Mouse (Mus musculus) forebrain, embryonic 13.5 days (tissue): ENCODE results near the gene Ubxn6. TPM values are rescaled to one million over a fixed set of nuclear protein-coding genes. Genes with fewer than 3 reads are reported as not detected.
"Not testable (repeated sequence)": the region's sequence is repeated elsewhere in the genome, so short reads cannot be mapped to it uniquely, and the experiment has no call there.

Experiments
- ATAC-seq: fragments of 200-750 bp; cut with Nextera tagmentation; 2 replicates; pipeline ENCODE4 v1.8.0; 2017
- H3K27ac ChIP-seq: fragments of 300-500 bp; sonication (generic); 2 replicates; pipeline ENCODE4 v1.5.1; 2015; ENCODE audit warnings: inconsistent platforms, mild to moderate bottlenecking, moderate library complexity
- H3K27me3 ChIP-seq: fragments of 300-500 bp; sonication (generic); 2 replicates; pipeline ENCODE4 v1.6.1; 2015; ENCODE audit warnings: mild to moderate bottlenecking, inconsistent platforms
- H3K36me3 ChIP-seq: fragments of 300-500 bp; sonication (generic); 2 replicates; pipeline ENCODE4 v1.6.1; 2015; ENCODE audit warnings: mild to moderate bottlenecking, inconsistent platforms; ENCODE audit not compliant: poor library complexity, severe bottlenecking
- H3K4me1 ChIP-seq: fragments of 300-500 bp; sonication (generic); 2 replicates; pipeline ENCODE4 v1.6.1; 2015; ENCODE audit warnings: inconsistent platforms
- H3K4me2 ChIP-seq: fragments of 300-500 bp; sonication (generic); 2 replicates; pipeline ENCODE4 v1.6.1; 2015; ENCODE audit warnings: inconsistent platforms, mild to moderate bottlenecking, moderate library complexity
- H3K4me3 ChIP-seq: fragments of 300-500 bp; sonication (generic); 2 replicates; pipeline ENCODE4 v1.5.1; 2015; ENCODE audit warnings: mild to moderate bottlenecking, inconsistent platforms
- H3K9ac ChIP-seq: fragments of 300-500 bp; sonication (generic); 2 replicates; pipeline ENCODE4 v1.6.1; 2015; ENCODE audit warnings: mild to moderate bottlenecking, inconsistent platforms
- H3K9me3 ChIP-seq: fragments of 300-500 bp; sonication (generic); replicated peaks from 2 replicates; pipeline ENCODE4 v1.6.1; 2016; ENCODE audit warnings: inconsistent platforms
- WGBS: fragments of 180-500 bp; shearing (Covaris S2); methylation state at CpG from one replicate; pipeline ENCODE4 v1.1.7; 2015; 5-methylcytosine and 5-hydroxymethylcytosine counted together
- polyA plus RNA-seq: library from polyadenylated mRNA; unstranded; fragments of >200 nt; fragmentation: Nextera tagmentation; extraction: Ambion mirVana; gene quantifications from 2 replicates; pipeline ENCODE4 v1.2.1, GENCODE M21; 2015

Gene Ubxn6
- polyA plus RNA-seq, 1 experiment from 2014 or later = 68.8 TPM

DNA sequence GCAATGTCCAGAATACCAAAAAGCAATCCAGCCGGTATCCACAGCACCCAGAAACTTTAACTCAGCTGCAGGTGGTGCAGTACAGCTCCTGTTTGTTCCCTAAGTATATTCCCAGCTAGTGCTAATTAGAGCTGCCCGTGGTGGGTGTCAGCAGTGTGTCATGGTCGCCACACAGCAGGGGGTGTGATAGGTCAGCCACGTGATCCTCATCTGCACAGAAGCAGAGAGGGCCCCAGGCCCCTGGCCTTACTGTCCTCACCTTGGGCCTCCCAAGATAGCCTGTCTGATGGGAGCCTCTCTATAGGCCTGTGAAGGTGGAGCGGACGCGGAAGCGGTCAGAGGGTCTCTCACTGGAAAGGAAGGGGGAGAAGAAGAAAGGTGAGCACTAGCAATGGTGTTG, 23.4 kb upstream of the Ubxn6 start:
- WGBS = 95% methylated on average over 8 of the region's 8 CpGs
- no peak overlapping the region for H3K4me3 ChIP-seq
- no peaks in the 10 kb centered on the region for H3K9me3 ChIP-seq
- no peaks in the 10 kb centered on the region for H3K27me3 ChIP-seq
- no peak overlapping the region for H3K4me2 ChIP-seq
- H3K9ac ChIP-seq = no peak overlapping the region
- no peak for ATAC-seq
- H3K27ac ChIP-seq = no peak overlapping the region
- H3K36me3 ChIP-seq = peaks cover 97% of the 10 kb centered on the region
- no peaks in the 10 kb centered on the region for H3K4me1 ChIP-seq

DNA sequence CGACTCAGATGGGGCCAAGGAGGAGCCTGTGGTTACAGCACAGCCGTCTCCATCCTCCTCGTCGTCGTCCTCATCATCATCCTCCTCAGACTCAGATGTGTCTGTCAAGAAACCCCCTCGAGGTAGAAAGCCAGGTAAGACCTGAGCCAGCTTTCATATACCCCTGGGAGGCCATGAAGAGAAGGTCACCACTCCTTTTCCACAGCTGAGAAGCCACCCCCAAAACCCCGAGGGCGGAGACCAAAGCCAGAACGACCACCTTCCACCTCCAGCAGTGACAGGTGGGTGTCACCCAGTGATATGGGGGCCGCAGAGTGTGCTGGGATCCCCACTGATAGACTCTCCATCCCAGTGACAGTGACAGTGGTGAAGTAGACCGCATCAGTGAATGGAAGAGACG, 22.1 kb upstream of the Ubxn6 start:
- 92% methylated on average over 12 of the region's 12 CpGs for WGBS
- Histone ChIP-seq H3K27ac (no peak overlapping the region), H3K9me3 (no peaks in the 10 kb centered on the region), H3K4me1 (no peaks in the 10 kb centered on the region), H3K4me2 (no peak overlapping the region), H3K36me3 (peaks cover 89% of the 10 kb centered on the region), H3K27me3 (no peaks in the 10 kb centered on the region), H3K4me3 (no peak overlapping the region), H3K9ac (no peak overlapping the region)
- no peak for ATAC-seq

DNA sequence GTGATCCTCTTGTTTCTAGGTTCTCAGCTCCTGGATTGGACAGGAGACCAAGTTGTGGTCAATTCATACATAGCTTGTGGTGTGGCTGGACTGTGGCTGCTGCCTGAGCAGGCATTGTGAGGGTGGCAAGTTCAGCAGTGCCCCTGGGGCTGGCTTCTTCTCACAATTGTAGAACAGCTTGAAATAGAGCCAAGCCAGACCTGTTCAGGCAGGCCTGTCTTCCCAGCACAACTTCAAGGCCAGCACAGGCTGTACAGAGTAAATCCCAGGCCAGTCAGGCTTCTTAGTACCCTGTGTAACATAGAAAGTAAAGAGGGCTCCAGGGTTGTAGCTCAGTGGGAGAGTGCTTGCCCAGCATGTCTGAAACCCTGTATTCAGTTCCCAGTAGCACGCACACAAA, 18.0 kb upstream of the Ubxn6 start:
- no peak for ATAC-seq
- H3K4me3 ChIP-seq = no peak overlapping the region
- H3K27ac ChIP-seq = no peak overlapping the region
- no peak overlapping the region for H3K4me2 ChIP-seq
- H3K4me1 ChIP-seq = no peaks in the 10 kb centered on the region
- no peaks in the 10 kb centered on the region for H3K9me3 ChIP-seq
- H3K36me3 ChIP-seq = peaks cover 75% of the 10 kb centered on the region
- 84% methylated on average over 1 of the region's 1 CpGs for WGBS
- no peak overlapping the region for H3K9ac ChIP-seq
- H3K27me3 ChIP-seq = no peaks in the 10 kb centered on the region

DNA sequence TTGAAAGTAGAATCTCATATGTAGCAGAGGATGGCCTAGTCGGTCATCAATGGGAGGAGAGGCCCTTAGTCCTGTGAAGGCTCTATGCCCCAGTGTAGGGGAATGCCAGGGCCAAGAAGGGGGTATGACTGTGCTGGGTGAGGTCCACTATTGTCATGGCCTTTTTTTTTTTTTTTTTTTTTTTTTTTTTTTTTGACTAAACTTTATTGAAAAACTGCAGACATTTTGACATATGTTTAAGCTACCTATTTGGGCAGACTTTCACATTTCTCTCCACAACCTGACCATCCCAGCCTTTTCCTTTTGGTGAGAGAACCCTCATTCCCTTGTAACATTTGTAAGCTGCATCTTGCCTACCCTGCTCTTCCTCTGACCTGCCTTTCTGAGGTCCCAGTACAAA, 17.5 kb upstream of the Ubxn6 start:
- no peak for ATAC-seq
- H3K4me1 ChIP-seq = no peaks in the 10 kb centered on the region
- H3K4me2 ChIP-seq = no peak overlapping the region
- H3K27ac ChIP-seq = no peak overlapping the region
- 100% methylated on average over 1 of the region's 1 CpGs for WGBS
- H3K9ac ChIP-seq = no peak overlapping the region
- no peak overlapping the region for H3K4me3 ChIP-seq
- H3K9me3 ChIP-seq = no peaks in the 10 kb centered on the region
- H3K27me3 ChIP-seq = no peaks in the 10 kb centered on the region
- peaks cover 75% of the 10 kb centered on the region for H3K36me3 ChIP-seq

DNA sequence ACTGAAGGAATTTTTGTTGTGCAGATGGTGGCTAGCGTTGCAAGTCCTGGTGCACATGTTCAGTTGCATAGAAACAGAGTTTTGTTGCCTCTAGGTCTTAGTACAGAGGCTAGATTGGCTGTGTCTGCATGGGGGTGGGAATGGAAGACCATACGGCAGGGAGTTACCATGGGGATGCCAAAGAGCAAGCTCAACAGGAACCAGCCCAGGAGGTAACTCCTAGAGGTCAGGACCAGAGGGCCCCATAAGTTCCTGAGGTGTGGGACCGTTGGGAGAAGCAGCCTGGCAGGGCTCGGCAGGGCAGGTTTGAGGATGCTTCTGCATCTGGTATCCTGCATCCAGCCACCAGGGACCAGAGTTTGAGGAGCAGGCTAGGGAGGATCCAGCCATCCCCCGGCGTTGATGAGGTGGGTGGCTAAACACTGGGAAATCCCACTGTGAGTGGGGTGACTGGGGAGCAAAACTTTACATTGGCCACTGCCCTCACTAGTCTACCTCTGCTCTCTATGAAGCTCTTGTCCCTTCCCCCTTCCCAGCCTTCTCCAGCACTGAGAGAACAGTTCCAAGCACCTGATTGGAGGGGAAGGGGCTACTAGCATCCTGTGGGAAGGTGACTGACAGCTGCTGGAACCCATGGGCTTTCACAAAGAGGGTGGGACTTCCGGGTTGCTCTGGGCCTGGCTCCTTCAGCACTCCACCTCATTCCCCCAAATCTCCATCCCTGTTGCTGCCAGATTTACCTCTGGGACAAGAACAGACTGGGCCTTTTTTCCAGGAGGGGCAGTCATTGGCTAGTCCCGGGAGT, 6.2 kb upstream of the Ubxn6 start:
- H3K27ac ChIP-seq = peak overlapping the region; percentile 63
- peak overlapping the region; percentile 80 for H3K4me3 ChIP-seq
- H3K36me3 ChIP-seq = peaks cover 35% of the 10 kb centered on the region
- peak; percentile 66 for ATAC-seq
- no peaks in the 10 kb centered on the region for H3K27me3 ChIP-seq
- WGBS = 9% methylated on average over 8 of the region's 8 CpGs
- H3K4me2 ChIP-seq = peak overlapping the region; percentile 99
- peak overlapping the region; percentile 84 for H3K9ac ChIP-seq
- H3K4me1 ChIP-seq = peaks cover 32% of the 10 kb centered on the region
- no peaks in the 10 kb centered on the region for H3K9me3 ChIP-seq

DNA sequence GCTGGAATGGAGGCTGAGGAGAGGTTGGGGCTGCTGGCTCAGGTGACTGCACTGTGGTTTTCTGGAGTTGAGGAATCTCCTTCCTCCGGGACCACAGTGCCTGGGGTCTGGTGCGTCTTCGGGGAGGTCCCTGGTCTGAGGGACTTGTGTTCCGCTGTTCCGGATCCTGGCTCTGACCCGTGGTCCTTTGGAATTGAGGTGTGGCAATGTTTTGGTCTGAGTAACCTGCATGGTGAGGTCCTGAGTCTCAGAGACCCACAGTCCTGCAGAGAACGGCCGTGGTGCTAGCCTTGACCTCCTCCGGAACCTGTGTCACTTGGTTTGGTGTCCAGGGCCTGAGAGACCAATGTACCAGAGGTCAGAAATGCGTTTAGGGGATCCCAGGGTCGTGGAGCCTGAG, 5.1 kb upstream of the Ubxn6 start:
- peak overlapping the region; percentile 80 for H3K4me3 ChIP-seq
- peaks cover 26% of the 10 kb centered on the region for H3K36me3 ChIP-seq
- no peak for ATAC-seq
- H3K27ac ChIP-seq = peak overlapping the region; percentile 53; the same call in 1 of the 2 replicates
- peaks cover 39% of the 10 kb centered on the region for H3K4me1 ChIP-seq
- no peaks in the 10 kb centered on the region for H3K27me3 ChIP-seq
- peak overlapping the region; percentile 84 for H3K9ac ChIP-seq
- WGBS = 1% methylated on average over 10 of the region's 11 CpGs
- peak overlapping the region; percentile 99 for H3K4me2 ChIP-seq
- no peaks in the 10 kb centered on the region for H3K9me3 ChIP-seq

- under 1% methylated on average over 60 of the region's 61 CpGs for WGBS
- Histone ChIP-seq H3K4me3 (peak within 1 kb of the TSS; percentile 80), H3K27me3 (no peaks in the 10 kb centered on the region), H3K9me3 (no peaks in the 10 kb centered on the region), H3K4me1 (peaks cover 44% of the 10 kb centered on the region), H3K27ac (peak within 1 kb of the TSS; percentile 53; the same call in 1 of the 2 replicates), H3K9ac (peak within 1 kb of the TSS; percentile 84), H3K36me3 (peaks cover 20% of the 10 kb centered on the region), H3K4me2 (peak within 1 kb of the TSS; percentile 99)
- peak; percentile 92 for ATAC-seq
Measured at GRCm38 (mm10) chr17:56078880-56079795, 4.3 kb upstream of the Ubxn6 start, which contains the start of gene Hdgfl2. Gene Hdgfl2 (plus strand): TSS chr17:56079634.

DNA sequence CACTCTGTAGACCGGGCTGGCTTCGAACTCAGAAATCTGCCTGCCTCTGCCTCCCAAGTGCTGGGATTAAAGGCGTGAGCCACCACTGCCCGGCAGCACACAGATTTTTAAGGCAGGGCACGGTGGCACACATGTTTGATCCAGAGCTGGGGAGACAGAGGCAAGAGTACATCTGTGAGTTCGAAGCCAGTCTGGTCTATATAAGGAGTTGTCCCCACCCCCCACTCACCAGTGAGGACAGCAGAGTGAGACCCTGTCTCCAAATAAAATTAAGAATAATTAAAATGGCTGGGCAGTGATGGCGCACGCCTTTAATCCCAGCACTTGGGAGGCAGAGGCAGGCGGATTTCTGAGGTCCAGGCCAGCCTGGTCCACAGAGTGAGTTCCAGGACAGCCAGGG, 3.5 kb upstream of the Ubxn6 start:
- not testable (repeated sequence) for H3K27ac ChIP-seq

GRCm38 (mm10) chr17:56077523-56077922, 2.7 kb upstream of the Ubxn6 start:
- H3K9me3 ChIP-seq = no peaks in the 10 kb centered on the region
- no peak overlapping the region for H3K27ac ChIP-seq
- H3K4me3 ChIP-seq = no peak overlapping the region
- H3K4me2 ChIP-seq = no peak overlapping the region
- peaks cover 47% of the 10 kb centered on the region for H3K4me1 ChIP-seq
- 94% methylated on average over 5 of the region's 5 CpGs for WGBS
- H3K9ac ChIP-seq = no peak overlapping the region
- no peak for ATAC-seq
- H3K27me3 ChIP-seq = no peaks in the 10 kb centered on the region
- H3K36me3 ChIP-seq = peaks cover 13% of the 10 kb centered on the region

More for the DNA sequence above, 3.5 kb upstream of the Ubxn6 start:
- Histone ChIP-seq H3K36me3 (peaks cover 14% of the 10 kb centered on the region), H3K4me2 (peak overlapping the region; percentile 41), H3K4me3 (peak overlapping the region; percentile 80; the same call in 1 of the 2 replicates), H3K4me1 (peaks cover 51% of the 10 kb centered on the region)
- 62% methylated on average over 9 of the region's 9 CpGs for WGBS
- H3K9ac ChIP-seq, H3K27me3 ChIP-seq, H3K9me3 ChIP-seq, ATAC-seq: not testable (repeated sequence)

- Histone ChIP-seq H3K4me1 (peaks cover 20% of the 10 kb centered on the region), H3K9me3 (no peaks in the 10 kb centered on the region), H3K4me2 (peak overlapping the region; percentile 74), H3K4me3 (peak overlapping the region; percentile 77), H3K36me3 (peaks cover 39% of the 10 kb centered on the region), H3K27ac (peak overlapping the region; percentile 88), H3K9ac (peak overlapping the region; percentile 83), H3K27me3 (no peaks in the 10 kb centered on the region)
- 8% methylated on average over 22 of the region's 22 CpGs for WGBS
- ATAC-seq = peak; percentile 2
Measured at GRCm38 (mm10) chr17:56074097-56074826, 566 bp downstream of the Ubxn6 start.

DNA sequence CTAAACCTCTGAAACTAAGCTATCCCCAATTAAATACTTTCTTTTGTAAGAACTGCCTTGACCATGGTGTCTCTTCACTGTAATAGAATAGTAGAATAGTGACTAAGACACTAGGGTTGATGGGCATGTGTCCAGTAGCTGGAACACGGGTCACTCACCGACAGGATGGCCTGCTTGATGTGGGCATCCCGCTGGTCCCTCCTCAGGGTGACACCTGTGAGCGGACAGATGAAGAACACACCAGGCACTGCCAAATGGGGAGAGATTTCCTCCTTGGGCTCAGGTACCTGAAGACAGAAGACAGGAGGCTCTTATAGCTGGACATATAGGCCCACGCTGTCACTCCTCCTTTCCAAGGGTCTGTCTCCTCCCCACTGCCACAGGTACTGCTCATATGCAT, 2.6 kb downstream of the Ubxn6 start:
- Histone ChIP-seq H3K9me3 (no peaks in the 10 kb centered on the region), H3K4me1 (peaks cover 20% of the 10 kb centered on the region), H3K4me2 (no peak overlapping the region), H3K36me3 (peaks cover 60% of the 10 kb centered on the region), H3K27ac (no peak overlapping the region), H3K4me3 (no peak overlapping the region), H3K9ac (no peak overlapping the region), H3K27me3 (no peaks in the 10 kb centered on the region)
- 89% methylated on average over 5 of the region's 5 CpGs for WGBS
- ATAC-seq = no peak
